Mouse (Mus musculus) liver, embryonic 12.5 days (tissue): ENCODE measurements at regions not wholly inside any gene's neighbourhood (a gene's known extent, or its start where the extent isn't known, plus 50 kb on each side); places are given as distances from the start of the nearest gene placed in this dataset.
A peak's percentile ranks its signal among the peaks of the same experiment; 100 is the strongest.

Experiments
- ATAC-seq: fragments of 200-750 bp; cut with Nextera tagmentation; 2 replicates; pipeline ENCODE4 v1.8.0; 2017; ENCODE audit warnings: moderate number of reproducible peaks, mild to moderate bottlenecking, moderate library complexity
- H3K27ac ChIP-seq: fragments of 300-500 bp; sonication (generic); 2 replicates; pipeline ENCODE4 v1.5.1; 2016; ENCODE audit warnings: mild to moderate bottlenecking
- H3K27me3 ChIP-seq: fragments of 300-500 bp; sonication (generic); replicated peaks from 2 replicates; pipeline ENCODE4 v1.6.1; 2016; ENCODE audit warnings: mild to moderate bottlenecking, moderate library complexity
- H3K36me3 ChIP-seq: fragments of 300-500 bp; sonication (generic); 2 replicates; pipeline ENCODE4 v1.6.1; 2016; ENCODE audit warnings: mild to moderate bottlenecking, moderate library complexity
- H3K4me1 ChIP-seq: fragments of 300-500 bp; sonication (generic); 2 replicates; pipeline ENCODE4 v1.6.1; 2016
- H3K4me2 ChIP-seq: fragments of 300-500 bp; sonication (generic); 2 replicates; pipeline ENCODE4 v1.6.1; 2016; ENCODE audit warnings: mild to moderate bottlenecking, moderate library complexity
- H3K4me3 ChIP-seq: fragments of 300-500 bp; sonication (generic); 2 replicates; pipeline ENCODE4 v1.5.1; 2016; ENCODE audit warnings: mild to moderate bottlenecking, moderate library complexity
- H3K9ac ChIP-seq: fragments of 300-500 bp; sonication (generic); 2 replicates; pipeline ENCODE4 v1.6.1; 2016; ENCODE audit warnings: mild to moderate bottlenecking, moderate library complexity
- H3K9me3 ChIP-seq: fragments of 300-500 bp; sonication (generic); replicated peaks from 2 replicates; pipeline ENCODE4 v1.6.1; 2016; ENCODE audit warnings: mild to moderate bottlenecking, moderate library complexity
- WGBS: fragments of 180-500 bp; shearing (Covaris S2); methylation state at CpG from one replicate; pipeline ENCODE4 v1.1.7; 2016; ENCODE audit not compliant: insufficient replicate concordance; 5-methylcytosine and 5-hydroxymethylcytosine counted together

GRCm38 (mm10) chr9:99800076-99800475 lies 75.9 kb downstream of the Sox14 start:
- H3K9me3 ChIP-seq = no peaks in the 10 kb centered on the region
- H3K4me3 ChIP-seq = peak overlapping the region; percentile 27
- H3K36me3 ChIP-seq = no peaks in the 10 kb centered on the region
- peaks cover 12% of the 10 kb centered on the region; the same call in 1 of the 2 replicates for H3K27me3 ChIP-seq
- ATAC-seq = no peak
- H3K4me2 ChIP-seq = peak overlapping the region; percentile 53
- 6% methylated on average over 13 of the region's 13 CpGs for WGBS
- no peak overlapping the region for H3K9ac ChIP-seq
- H3K27ac ChIP-seq = no peak overlapping the region
- H3K4me1 ChIP-seq = 0 out of 2 replicates have a peak, but pooled peaks cover 5% of the 10 kb centered on the region

DNA sequence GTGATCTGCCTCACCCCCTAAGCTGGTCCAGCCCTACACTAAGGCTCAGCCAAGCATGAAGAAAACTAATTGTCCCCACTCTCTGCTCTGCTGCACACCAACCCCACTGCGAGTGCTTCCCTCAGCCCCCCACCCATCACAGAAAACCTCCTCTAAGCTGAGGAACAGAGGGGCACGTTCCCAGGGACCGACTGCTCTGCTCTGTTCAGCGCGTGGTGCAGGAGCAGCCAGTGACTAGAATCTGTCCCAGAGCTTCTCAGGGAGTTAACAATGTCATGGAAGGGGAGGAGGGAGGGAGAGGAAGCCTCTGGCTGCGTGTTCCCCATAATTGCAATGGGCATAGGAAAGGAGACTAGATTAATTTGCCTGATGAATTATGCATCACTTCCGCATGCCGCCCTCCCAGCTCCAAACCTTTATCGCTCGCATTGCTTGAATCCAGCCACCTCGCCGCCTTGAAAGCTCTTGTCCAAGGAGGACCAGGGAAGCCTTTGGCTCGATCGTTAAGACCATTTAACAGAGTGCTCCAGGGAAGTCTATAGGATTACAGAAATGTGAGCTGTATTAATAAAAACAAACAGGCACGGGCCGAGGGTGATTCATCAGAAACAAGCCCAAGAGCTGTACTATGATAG lies 76.5 kb downstream of the Sox14 start:
- 10% methylated on average over 16 of the region's 16 CpGs for WGBS
- Histone ChIP-seq H3K27ac (no peak overlapping the region), H3K4me1 (0 out of 2 replicates have a peak, but pooled peaks cover 5% of the 10 kb centered on the region), H3K4me3 (peak overlapping the region; percentile 27), H3K9me3 (no peaks in the 10 kb centered on the region), H3K36me3 (no peaks in the 10 kb centered on the region), H3K4me2 (peak overlapping the region; percentile 53), H3K27me3 (peaks cover 12% of the 10 kb centered on the region; the same call in 1 of the 2 replicates), H3K9ac (no peak overlapping the region)
- ATAC-seq = no peak

GRCm38 (mm10) chr9:99797066-99797770 lies 78.8 kb downstream of the Sox14 start:
- Histone ChIP-seq H3K4me3 (no peak overlapping the region), H3K4me1 (0 out of 2 replicates have a peak, but pooled peaks cover 5% of the 10 kb centered on the region), H3K27ac (no peak overlapping the region), H3K9me3 (no peaks in the 10 kb centered on the region), H3K9ac (no peak overlapping the region), H3K4me2 (no peak overlapping the region), H3K27me3 (peaks cover 12% of the 10 kb centered on the region; the same call in 1 of the 2 replicates), H3K36me3 (no peaks in the 10 kb centered on the region)
- WGBS = 61% methylated on average over 9 of the region's 9 CpGs
- no peak for ATAC-seq

- H3K27me3 ChIP-seq = peaks cover 3% of the 10 kb centered on the region; the same call in 1 of the 2 replicates
- H3K36me3 ChIP-seq = no peaks in the 10 kb centered on the region
- ATAC-seq = no peak
- no peaks in the 10 kb centered on the region for H3K9me3 ChIP-seq
- no peaks in the 10 kb centered on the region for H3K4me1 ChIP-seq
- no peak overlapping the region for H3K4me3 ChIP-seq
- H3K9ac ChIP-seq = no peak overlapping the region
- 76% methylated on average over 7 of the region's 7 CpGs for WGBS
- H3K4me2 ChIP-seq = no peak overlapping the region
- no peak overlapping the region for H3K27ac ChIP-seq
These were observed 75.6 kb upstream of the Cldn18 start for GRCm38 (mm10) chr9:99792700-99793099.

DNA sequence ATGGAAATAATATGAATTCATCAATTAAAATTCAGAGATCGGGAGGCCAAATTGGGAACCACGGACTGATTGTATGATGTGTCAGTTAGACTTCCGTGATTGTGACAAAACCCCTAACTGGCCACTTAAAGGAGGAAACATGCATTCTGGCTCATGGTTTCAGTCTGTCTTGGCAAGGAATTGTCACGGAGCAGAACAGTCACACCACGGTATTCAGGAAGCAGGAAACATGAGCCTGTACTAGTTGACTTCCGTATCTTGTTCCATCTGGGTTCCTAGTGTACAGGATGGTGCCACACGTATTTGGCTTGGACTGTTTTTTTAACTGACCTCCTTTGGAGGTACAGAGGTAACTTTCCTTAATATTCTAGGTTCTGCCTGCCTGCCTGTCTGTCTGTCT lies 69.8 kb upstream of the Cldn18 start:
- Histone ChIP-seq H3K4me1 (no peaks in the 10 kb centered on the region), H3K4me3 (no peak overlapping the region), H3K36me3 (no peaks in the 10 kb centered on the region), H3K27ac (no peak overlapping the region), H3K27me3 (no peaks in the 10 kb centered on the region), H3K9me3 (no peaks in the 10 kb centered on the region), H3K4me2 (no peak overlapping the region), H3K9ac (no peak overlapping the region)
- no peak for ATAC-seq
- WGBS = 47% methylated on average over 7 of the region's 7 CpGs

DNA sequence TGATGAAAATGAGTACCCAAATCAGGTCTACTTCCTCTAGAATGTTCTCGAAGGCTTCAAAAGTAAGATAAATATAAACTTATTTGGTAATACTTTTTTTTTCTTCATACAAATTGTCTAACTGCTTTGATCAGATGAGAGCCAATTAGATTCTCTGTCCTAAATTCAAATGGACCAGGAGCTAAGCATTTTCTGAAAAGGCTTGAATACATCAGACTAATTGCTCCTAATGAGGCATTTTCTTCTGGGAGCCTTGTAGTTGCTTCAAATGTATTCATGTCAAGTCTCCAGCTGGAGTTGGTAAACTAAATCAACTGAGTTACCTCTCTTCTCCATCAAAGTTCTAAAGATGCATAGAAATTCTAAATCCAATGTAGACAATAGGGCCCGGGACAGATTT lies 66.1 kb upstream of the Cldn18 start:
- no peak overlapping the region for H3K4me3 ChIP-seq
- H3K27ac ChIP-seq = no peak overlapping the region
- H3K9me3 ChIP-seq = no peaks in the 10 kb centered on the region
- ATAC-seq = no peak
- no peaks in the 10 kb centered on the region for H3K36me3 ChIP-seq
- H3K9ac ChIP-seq = no peak overlapping the region
- 75% methylated on average over 2 of the region's 2 CpGs for WGBS
- H3K4me1 ChIP-seq = no peaks in the 10 kb centered on the region
- no peak overlapping the region for H3K4me2 ChIP-seq
- no peaks in the 10 kb centered on the region for H3K27me3 ChIP-seq

DNA sequence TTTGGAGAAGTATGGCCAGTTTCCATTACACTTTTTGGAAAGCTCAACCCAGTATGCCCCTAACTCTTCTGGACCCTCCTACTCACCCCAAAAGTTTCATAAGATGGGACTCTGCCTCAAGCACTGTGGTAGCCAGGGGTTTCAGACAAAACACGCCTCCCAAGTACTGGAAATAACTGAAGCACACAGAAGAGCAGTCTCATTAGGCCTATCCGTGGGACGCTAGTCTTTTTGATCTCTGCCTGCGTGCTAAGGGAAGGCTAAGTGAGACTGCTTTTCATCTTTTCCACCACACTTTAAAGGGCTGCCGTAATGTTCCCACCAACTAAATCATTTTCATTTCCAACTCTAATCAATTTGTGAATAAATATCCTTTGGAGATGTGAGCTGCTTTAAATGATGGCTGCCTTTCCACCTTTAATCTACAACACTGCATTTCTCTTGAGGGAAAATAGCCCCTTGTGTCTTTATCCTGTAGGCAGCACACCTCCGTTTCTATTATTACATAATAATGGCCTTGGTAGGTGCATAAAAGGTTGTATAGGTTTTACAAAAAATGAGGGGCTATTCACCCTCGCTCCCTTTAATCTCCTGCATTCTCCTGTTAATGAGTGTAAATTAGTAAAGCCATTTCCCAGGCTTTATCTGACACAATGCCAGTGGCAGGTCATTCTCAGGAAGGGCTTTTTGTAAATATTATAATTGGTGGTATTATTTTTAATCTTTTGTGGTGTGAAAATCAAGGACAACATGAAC lies 65.5 kb upstream of the Cldn18 start:
- H3K36me3 ChIP-seq = no peaks in the 10 kb centered on the region
- H3K27ac ChIP-seq = no peak overlapping the region
- WGBS = 55% methylated on average over 7 of the region's 7 CpGs
- H3K27me3 ChIP-seq = no peaks in the 10 kb centered on the region
- H3K9ac ChIP-seq = no peak overlapping the region
- no peak overlapping the region for H3K4me2 ChIP-seq
- no peak for ATAC-seq
- no peaks in the 10 kb centered on the region for H3K4me1 ChIP-seq
- H3K4me3 ChIP-seq = no peak overlapping the region
- H3K9me3 ChIP-seq = no peaks in the 10 kb centered on the region

- Histone ChIP-seq H3K4me2 (no peak overlapping the region), H3K36me3 (no peaks in the 10 kb centered on the region), H3K4me1 (no peaks in the 10 kb centered on the region), H3K9me3 (no peaks in the 10 kb centered on the region), H3K27me3 (no peaks in the 10 kb centered on the region), H3K9ac (no peak overlapping the region), H3K4me3 (no peak overlapping the region), H3K27ac (no peak overlapping the region)
- WGBS = 72% methylated on average over 4 of the region's 4 CpGs
- ATAC-seq = no peak
These were observed 61.8 kb upstream of the Cldn18 start for GRCm38 (mm10) chr9:99778871-99779270.

DNA sequence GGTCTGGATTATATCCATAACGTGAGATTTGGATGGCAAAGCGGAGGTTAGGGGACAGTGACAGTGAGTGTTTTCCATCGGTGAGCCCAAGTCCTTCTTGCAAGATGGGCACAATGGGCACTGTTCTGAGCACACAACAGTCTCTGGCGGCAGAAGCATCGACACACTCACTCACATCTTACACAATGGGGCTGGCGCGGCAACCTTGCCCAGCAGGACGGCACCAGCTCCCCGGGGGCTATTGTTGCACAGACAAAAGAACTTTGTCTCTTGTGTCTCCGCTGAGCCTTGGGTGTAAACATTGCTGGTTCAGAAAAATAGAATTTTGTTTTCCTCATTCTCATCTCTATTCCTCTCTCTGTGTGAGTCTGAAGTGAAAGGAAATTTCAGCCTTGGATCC lies 53.6 kb upstream of the Cldn18 start:
- no peak overlapping the region for H3K27ac ChIP-seq
- no peak overlapping the region for H3K4me2 ChIP-seq
- no peaks in the 10 kb centered on the region for H3K4me1 ChIP-seq
- H3K36me3 ChIP-seq = no peaks in the 10 kb centered on the region
- H3K27me3 ChIP-seq = no peaks in the 10 kb centered on the region
- no peaks in the 10 kb centered on the region for H3K9me3 ChIP-seq
- H3K9ac ChIP-seq = no peak overlapping the region
- no peak for ATAC-seq
- no peak overlapping the region for H3K4me3 ChIP-seq
- WGBS = 29% methylated on average over 10 of the region's 10 CpGs
